Mouse (Mus musculus): Measurements from ENCODE around the gene Trpc4ap.
A peak's percentile ranks its signal among the peaks of the same experiment; 100 is the strongest.

Gene Trpc4ap

GRCm38 (mm10) chr2:155636881-155637280, 55.3 kb downstream of the Trpc4ap start:
- no peak for DNase-seq

DNA sequence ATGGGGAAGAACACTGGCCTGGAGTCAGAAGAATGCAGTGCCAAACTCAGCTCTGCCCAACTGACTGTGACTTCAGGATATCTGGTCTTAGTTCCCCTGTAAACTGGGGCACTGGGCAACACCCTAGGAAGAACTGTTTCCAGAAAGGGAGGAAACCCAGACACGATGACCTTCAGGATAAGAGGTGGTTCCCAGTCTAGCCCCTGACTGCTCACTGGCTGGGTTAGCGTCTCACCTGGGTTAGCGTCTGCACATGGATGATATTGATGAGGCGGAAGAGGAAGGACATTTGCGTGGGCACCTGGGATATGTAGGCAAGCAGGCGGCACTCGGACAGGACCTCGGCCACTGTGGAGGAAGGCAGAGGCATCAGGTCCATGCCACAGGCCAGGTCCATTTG, 56.2 kb downstream of the Trpc4ap start:
- no peak for DNase-seq

- no peak for DNase-seq
Observed at GRCm38 (mm10) chr2:155634562-155634961, 57.6 kb downstream of the Trpc4ap start.

GRCm38 (mm10) chr2:155633731-155634130, 58.5 kb downstream of the Trpc4ap start:
- DNase-seq, result peak; percentile 74

DNA sequence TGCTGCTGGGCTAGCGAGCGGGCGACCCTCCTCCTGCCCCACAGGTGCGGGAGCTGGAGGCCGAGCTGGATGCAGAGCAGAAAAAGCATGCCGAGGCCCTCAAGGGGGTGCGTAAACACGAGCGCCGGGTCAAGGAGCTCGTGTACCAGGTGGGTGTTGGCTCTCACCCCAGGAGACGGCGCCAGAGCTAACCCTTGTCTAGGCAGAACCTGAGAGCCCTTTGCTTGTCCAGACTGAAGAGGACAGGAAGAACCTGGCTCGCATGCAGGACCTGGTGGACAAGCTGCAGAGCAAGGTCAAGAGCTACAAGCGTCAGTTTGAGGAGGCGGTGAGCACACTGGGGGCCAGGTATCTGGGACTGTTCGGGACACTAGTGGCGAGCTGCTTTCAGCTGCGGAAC, 59.1 kb downstream of the Trpc4ap start:
- DNase-seq, result no peak

GRCm38 (mm10) chr2:155632138-155632936, 59.8 kb downstream of the Trpc4ap start:
- DNase-seq, result no peak

- DNase-seq, result no peak
Observed at GRCm38 (mm10) chr2:155630590-155631416, 61.4 kb downstream of the Trpc4ap start.

DNA sequence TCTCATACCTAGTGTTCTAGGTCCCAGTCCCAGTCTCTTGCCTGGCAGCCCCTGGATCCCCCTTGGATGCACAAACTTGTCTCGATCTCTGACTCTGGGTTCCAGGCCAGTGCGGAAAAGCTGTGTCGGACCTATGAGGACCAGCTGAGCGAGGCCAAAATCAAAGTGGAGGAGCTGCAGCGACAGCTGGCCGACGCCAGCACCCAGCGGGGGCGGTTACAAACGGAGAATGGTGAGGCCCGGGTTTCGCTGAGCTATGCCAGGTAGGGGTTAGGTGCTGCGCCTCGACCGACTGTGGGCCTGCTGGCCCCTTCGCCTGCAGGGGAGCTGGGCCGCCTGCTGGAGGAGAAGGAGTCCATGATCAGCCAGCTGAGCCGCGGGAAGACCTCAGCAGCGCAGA, 62.0 kb downstream of the Trpc4ap start:
- no peak for DNase-seq

GRCm38 (mm10) chr2:155629231-155629661, 62.9 kb downstream of the Trpc4ap start:
- peak; percentile 83 for DNase-seq

GRCm38 (mm10) chr2:155628519-155628918, 63.7 kb downstream of the Trpc4ap start:
- DNase-seq, result no peak

DNA sequence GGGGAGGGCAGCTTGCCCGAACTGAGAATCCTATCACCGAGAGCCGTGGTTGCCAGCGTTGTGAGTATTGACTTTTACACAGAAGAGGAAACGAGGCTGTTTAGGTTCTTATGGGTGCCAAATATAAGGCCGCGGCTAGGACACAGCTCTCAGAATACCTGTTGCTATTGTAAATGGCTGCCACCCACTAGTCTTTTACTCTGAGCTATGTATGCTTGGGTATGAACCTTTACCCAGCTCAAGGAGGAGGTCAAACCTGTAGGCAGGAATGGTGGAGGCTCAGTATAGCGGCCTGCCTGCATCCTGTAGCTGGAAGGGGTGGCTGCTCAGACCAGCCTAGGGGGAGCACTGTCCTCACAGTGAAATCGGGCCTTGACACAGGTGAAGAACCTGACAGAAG, 64.1 kb downstream of the Trpc4ap start:
- DNase-seq, result no peak

DNA sequence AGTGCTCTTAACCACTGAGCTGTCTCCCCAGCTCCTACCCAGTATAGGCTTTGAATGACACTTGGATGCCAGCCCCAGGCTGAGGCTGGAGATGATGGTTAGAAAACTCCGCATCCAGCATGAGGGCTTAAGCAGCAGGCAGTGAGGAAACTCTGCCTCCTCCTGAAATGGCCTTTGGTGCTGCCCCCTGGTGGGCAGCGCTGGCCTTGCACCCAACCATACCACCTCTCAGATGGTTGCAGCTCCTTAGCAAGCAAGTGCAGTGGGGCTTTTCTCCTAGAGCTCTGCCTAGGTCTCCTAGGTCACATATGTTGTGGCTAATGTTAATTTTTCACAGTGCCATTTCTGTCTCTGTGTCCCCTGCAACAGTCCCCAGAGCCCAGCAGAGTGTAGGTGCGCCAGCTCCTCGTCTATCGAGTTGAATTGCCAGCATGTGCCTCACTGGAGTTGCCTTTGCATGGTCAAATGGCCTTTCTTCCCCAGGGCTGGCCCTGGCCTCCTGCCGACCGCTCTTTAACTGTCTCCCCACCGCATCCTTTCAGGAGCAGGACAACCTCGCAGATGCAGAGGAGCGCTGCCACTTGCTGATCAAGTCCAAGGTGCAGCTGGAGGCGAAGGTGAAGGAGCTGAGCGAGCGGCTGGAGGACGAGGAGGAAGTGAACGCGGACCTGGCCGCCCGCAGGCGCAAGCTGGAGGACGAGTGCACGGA, 65.0 kb downstream of the Trpc4ap start:
- peak; percentile 81 for DNase-seq

- no peak for DNase-seq
Observed at GRCm38 (mm10) chr2:155626277-155626676, 65.9 kb downstream of the Trpc4ap start.

GRCm38 (mm10) chr2:155624730-155625129, 67.5 kb downstream of the Trpc4ap start:
- DNase-seq, result no peak

GRCm38 (mm10) chr2:155623996-155624395, 68.2 kb downstream of the Trpc4ap start:
- no peak for DNase-seq

- DNase-seq, result no peak
Observed at GRCm38 (mm10) chr2:155622606-155623005, 69.6 kb downstream of the Trpc4ap start.

GRCm38 (mm10) chr2:155619817-155620216, 72.4 kb downstream of the Trpc4ap start:
- DNase-seq, result peak; percentile 85

DNA sequence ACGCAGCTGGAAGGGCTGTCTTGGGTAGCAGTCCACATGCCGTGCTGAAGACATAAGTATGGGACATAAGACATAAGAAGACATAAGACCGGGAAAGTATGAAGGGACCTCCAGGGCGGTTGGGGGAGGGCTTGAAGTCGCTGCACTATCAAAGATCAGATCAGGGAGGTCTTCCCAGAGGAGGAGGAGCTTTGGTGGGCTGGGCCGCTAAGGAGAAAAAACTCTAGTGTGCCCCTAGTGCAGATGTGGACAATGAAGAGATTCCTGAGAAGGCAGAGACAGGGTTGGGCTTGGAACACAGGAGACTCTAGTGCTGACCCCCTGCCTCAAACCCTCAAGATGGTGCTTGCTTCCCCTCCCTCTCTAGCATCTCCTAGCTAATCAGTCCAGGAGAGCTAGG, 75.2 kb downstream of the Trpc4ap start:
- DNase-seq, result no peak

DNA sequence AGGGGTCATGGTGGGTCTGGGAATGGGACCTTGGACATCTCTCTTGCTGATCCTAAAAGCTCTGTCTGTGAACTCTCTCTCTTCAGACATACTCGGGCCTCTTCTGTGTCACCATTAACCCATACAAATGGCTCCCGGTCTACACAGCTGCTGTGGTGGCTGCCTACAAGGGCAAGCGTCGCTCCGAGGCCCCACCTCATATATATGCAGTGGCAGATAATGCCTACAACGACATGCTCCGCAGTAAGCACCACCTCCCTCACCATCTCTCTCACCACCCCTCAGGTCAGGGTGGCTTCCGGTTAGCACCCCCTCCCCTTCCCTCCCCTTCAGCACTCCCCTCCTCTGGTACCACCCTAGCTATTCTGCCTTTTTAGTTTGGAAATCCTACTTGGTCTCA, 78.2 kb downstream of the Trpc4ap start:
- DNase-seq, result no peak

GRCm38 (mm10) chr2:155613326-155613755, 78.8 kb downstream of the Trpc4ap start:
- peak; percentile 85 for DNase-seq

DNA sequence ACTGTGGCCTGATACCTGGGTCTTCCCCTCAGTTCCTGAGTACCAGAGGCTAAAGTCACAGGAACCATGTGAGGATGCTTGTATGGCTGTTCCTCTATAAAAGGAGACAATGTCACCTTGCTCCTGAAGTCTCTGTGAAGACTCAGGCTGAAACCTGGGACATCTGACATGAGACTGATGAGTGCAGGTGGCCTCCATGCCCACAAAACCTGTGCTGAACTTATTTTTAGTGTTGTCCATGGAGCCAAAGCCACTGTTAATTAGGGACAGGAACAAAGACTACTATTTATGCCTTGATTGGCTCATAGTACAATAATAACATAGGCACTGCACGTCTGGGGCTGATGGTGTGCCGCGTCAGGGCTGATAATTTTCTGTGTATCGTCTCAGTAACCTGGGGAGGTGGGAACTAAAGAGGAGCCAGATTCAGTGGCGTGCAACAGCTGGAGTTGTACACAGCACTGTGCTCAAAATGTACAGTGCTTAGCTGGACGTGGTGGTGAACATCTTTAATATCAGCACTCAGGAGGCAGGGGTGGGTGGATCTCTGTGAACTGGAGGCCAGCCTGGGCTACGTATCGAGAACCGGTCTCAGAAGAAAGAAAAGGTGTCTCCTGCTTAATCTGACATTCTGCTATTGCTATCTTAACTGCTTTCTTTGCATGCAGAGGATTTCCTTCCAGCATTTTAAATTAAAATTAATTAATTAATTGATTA, 80.2 kb downstream of the Trpc4ap start:
- DNase-seq, result no peak

GRCm38 (mm10) chr2:155610978-155611377, 81.2 kb downstream of the Trpc4ap start, which contains the start of gene Myh7b:
Gene Myh7b, plus strand, starts transcription at chr2:155611212.
- no peak for DNase-seq

- peak; percentile 82 for DNase-seq
Observed at GRCm38 (mm10) chr2:155606360-155606759, 85.8 kb downstream of the Trpc4ap start.

Measured in cerebellum, adult 9-11 months (tissue).